Mouse (Mus musculus) CH12.LX (cell line): ENCODE measurements around the gene Eps8l3. TPM values are rescaled to one million over a fixed set of nuclear protein-coding genes. Genes with fewer than 3 reads are reported as not detected.

Experiments used
- DNase-seq: peaks from one replicate; pipeline ENCODE4 v3.0.0-alpha.2; 2013; ENCODE audit errors: extremely low read depth
- H3K27ac ChIP-seq: 2 replicates; pipeline ENCODE4 v1.5.1; 2012; ENCODE audit warnings: low read depth, mild to moderate bottlenecking, control low read depth, moderate library complexity; ENCODE audit not compliant: insufficient read depth
- H3K27me3 ChIP-seq: replicated peaks from 2 replicates; pipeline ENCODE3; 2012; ENCODE audit warnings: inconsistent platforms
- H3K36me3 ChIP-seq, 2 experiments: replicated peaks in 1 of 2; 2 replicates each; pipeline versions ENCODE3 to v1.6.1; 2012; ENCODE audit warnings: inconsistent platforms in 1 of 2, low read length in 1 of 2, mild to moderate bottlenecking in 1 of 2, mixed read lengths in 1 of 2, moderate library complexity in 1 of 2; ENCODE audit not compliant: control insufficient read depth in 1 of 2, insufficient read depth in 1 of 2
- H3K4me1 ChIP-seq, 2 experiments: 2 replicates each; pipeline ENCODE4 v1.6.1; 2012; ENCODE audit warnings: inconsistent platforms in 1 of 2, moderate library complexity in 1 of 2; ENCODE audit not compliant: insufficient read depth in 2 of 2, control insufficient read depth in 1 of 2
- H3K4me2 ChIP-seq: 2 replicates; pipeline ENCODE4 v1.6.1; 2012; ENCODE audit warnings: low read depth, mild to moderate bottlenecking, control low read depth; ENCODE audit not compliant: poor library complexity, insufficient read depth, severe bottlenecking
- H3K4me3 ChIP-seq, 3 experiments: fragments of 150-350 bp in 1 of 3; sonication (generic) in 1 of 3; replicated peaks in 1 of 3; 2 replicates each; pipeline versions ENCODE3 to v1.5.1; 2011 to 2012; ENCODE audit warnings: low read depth in 2 of 3, low read length in 2 of 3, mild to moderate bottlenecking in 2 of 3, moderate library complexity in 2 of 3, control low read depth in 1 of 3, improper control_type of control experiment in 1 of 3, inconsistent platforms in 1 of 3, mixed read lengths in 1 of 3; ENCODE audit not compliant: poor library complexity in 1 of 3
- H3K79me2 ChIP-seq: replicated peaks from 2 replicates; pipeline ENCODE4 v1.6.1; 2012; ENCODE audit warnings: mild to moderate bottlenecking, moderate library complexity; ENCODE audit not compliant: control insufficient read depth, poor library complexity, insufficient read depth, severe bottlenecking; ENCODE audit errors: extremely low read depth
- H3K9ac ChIP-seq: 2 replicates; pipeline ENCODE4 v1.6.1; 2012; ENCODE audit warnings: low read depth, mild to moderate bottlenecking, control low read depth, moderate library complexity; ENCODE audit not compliant: insufficient read depth
- H3K9me3 ChIP-seq: replicated peaks from 2 replicates; pipeline ENCODE3; 2012; ENCODE audit warnings: low read length, inconsistent platforms, mixed read lengths
- BHLHE40 ChIP-seq: IDR thresholded peaks from 2 replicates; pipeline ENCODE4 v1.6.1; 2011; ENCODE audit warnings: mild to moderate bottlenecking, low read depth, low read length, improper control_type of control experiment
- CHD1 ChIP-seq: IDR thresholded peaks from 2 replicates; pipeline ENCODE4 v1.6.1; 2012; ENCODE audit warnings: low read depth, low read length, improper control_type of control experiment, inconsistent platforms
- CTCF ChIP-seq, 2 experiments: IDR thresholded peaks in 1 of 2; conservative IDR thresholded peaks in 1 of 2; 2 replicates each; pipeline ENCODE4 v1.5.1; 2011 to 2012; ENCODE audit warnings: low read depth in 2 of 2, low read length in 2 of 2, improper control_type of control experiment in 1 of 2, inconsistent platforms in 1 of 2, mild to moderate bottlenecking in 1 of 2, moderate library complexity in 1 of 2
- E2F4 ChIP-seq: IDR thresholded peaks from 2 replicates; pipeline ENCODE4 v1.6.1; 2011; ENCODE audit warnings: low read depth, low read length, improper control_type of control experiment; ENCODE audit not compliant: insufficient replicate concordance
- ELF1 ChIP-seq: IDR thresholded peaks from 2 replicates; pipeline ENCODE4 v1.6.1; 2014; ENCODE audit warnings: low read depth, mild to moderate bottlenecking, inconsistent platforms, low read length, improper control_type of control experiment
- EP300 ChIP-seq: IDR thresholded peaks from 2 replicates; pipeline ENCODE4 v1.6.1; 2011; ENCODE audit warnings: low read length, improper control_type of control experiment
- HCFC1 ChIP-seq: IDR thresholded peaks from 2 replicates; pipeline ENCODE4 v1.6.1; 2012; ENCODE audit warnings: low read depth, mild to moderate bottlenecking, inconsistent platforms, low read length, improper control_type of control experiment
- JUND ChIP-seq: conservative IDR thresholded peaks from 2 replicates; pipeline ENCODE4 v1.6.1; 2011; ENCODE audit warnings: low read depth, low read length, improper control_type of control experiment
- MAFK ChIP-seq: IDR thresholded peaks from 2 replicates; pipeline ENCODE4 v1.6.1; 2011; ENCODE audit warnings: low read length, improper control_type of control experiment; ENCODE audit not compliant: insufficient replicate concordance
- MAX ChIP-seq: IDR thresholded peaks from 2 replicates; pipeline ENCODE4 v1.6.1; 2011; ENCODE audit warnings: low read length, improper control_type of control experiment
- MAZ ChIP-seq: IDR thresholded peaks from 2 replicates; pipeline ENCODE4 v1.6.1; 2012; ENCODE audit warnings: low read depth, mild to moderate bottlenecking, inconsistent platforms, low read length, improper control_type of control experiment, moderate library complexity
- MYC ChIP-seq: IDR thresholded peaks from 2 replicates; pipeline ENCODE4 v1.6.1; 2011; ENCODE audit warnings: low read depth, mild to moderate bottlenecking, improper control_type of control experiment, low read length
- NELFE ChIP-seq: IDR thresholded peaks from 2 replicates; pipeline ENCODE4 v1.6.1; 2011; ENCODE audit warnings: low read depth, low read length, improper control_type of control experiment
- POLR2A ChIP-seq: IDR thresholded peaks from 2 replicates; pipeline ENCODE4 v1.6.1; 2011; ENCODE audit warnings: low read depth, mild to moderate bottlenecking, improper control_type of control experiment, low read length
- POLR2AphosphoS2 ChIP-seq: IDR thresholded peaks from 2 replicates; pipeline ENCODE4 v1.6.1; 2011; ENCODE audit warnings: low read depth, low read length, improper control_type of control experiment
- RAD21 ChIP-seq: IDR thresholded peaks from 2 replicates; pipeline ENCODE4 v1.6.1; 2011; ENCODE audit warnings: low read depth, mild to moderate bottlenecking, low read length, improper control_type of control experiment, moderate library complexity
- RCOR1 ChIP-seq: conservative IDR thresholded peaks from 2 replicates; pipeline ENCODE4 v1.6.1; 2012; ENCODE audit warnings: low read depth, mild to moderate bottlenecking, inconsistent platforms, low read length, improper control_type of control experiment
- SMC3 ChIP-seq: IDR thresholded peaks from 2 replicates; pipeline ENCODE4 v1.6.1; 2011; ENCODE audit warnings: low read depth, low read length, improper control_type of control experiment
- TBP ChIP-seq: conservative IDR thresholded peaks from 2 replicates; pipeline ENCODE4 v1.6.1; 2011; ENCODE audit warnings: low read depth, low read length, improper control_type of control experiment
- USF2 ChIP-seq: conservative IDR thresholded peaks from 2 replicates; pipeline ENCODE4 v1.6.1; 2011; ENCODE audit warnings: low read depth, low read length, improper control_type of control experiment
- ZC3H11A ChIP-seq: IDR thresholded peaks from 2 replicates; pipeline ENCODE4 v1.6.1; 2012; ENCODE audit warnings: low read depth, mild to moderate bottlenecking, inconsistent platforms, low read length, improper control_type of control experiment
- ZKSCAN1 ChIP-seq: IDR thresholded peaks from 2 replicates; pipeline ENCODE4 v1.6.1; 2012; ENCODE audit warnings: low read depth, inconsistent platforms, low read length, improper control_type of control experiment, borderline replicate concordance
- ZMIZ1 ChIP-seq: IDR thresholded peaks from 2 replicates; pipeline ENCODE4 v1.6.1; 2012; ENCODE audit warnings: low read depth, mild to moderate bottlenecking, inconsistent platforms, low read length, improper control_type of control experiment
- dilution Hi-C: fragments of 300-500 bp; cut with MboI; formaldehyde crosslinking; loops from 2 replicates; pipeline ENCODE4 v1.14.3; 2020; ENCODE audit warnings: low sequenced_read_pairs; ENCODE audit not compliant: extremely low pct_unique_long_range_greater_than_20kb, extremely low pct_ligation_motif_present
- in situ Hi-C: fragments of 300-500 bp; cut with MboI; formaldehyde crosslinking; loops from 3 replicates; pipeline ENCODE4 v1.14.3; 2019; ENCODE audit warnings: low sequenced_read_pairs, low pct_ligation_motif_present, low pct_unique_long_range_greater_than_20kb, mixed read lengths
- polyA plus RNA-seq: library from polyadenylated mRNA; unstranded; fragments of >175 nt; gene quantifications from 2 replicates; pipeline ENCODE4 v1.2.1, GENCODE M21; 2012; ENCODE audit warnings: low read depth; ENCODE audit not compliant: insufficient read length
- total RNA-seq, 2 experiments: library from RNA; depleted of rRNA; stranded (reverse); fragments of 300-350 nt in 1 of 2; fragments of >200 nt in 1 of 2; gene quantifications; 2 replicates each; pipeline ENCODE4 v1.2.3; 2012 to 2014

Gene Eps8l3
- total and polyA plus RNA-seq, 3 experiments = not detected

GRCm38 (mm10) chr3:107863471-107863870 is 13.6 kb upstream of the Eps8l3 start:
- peaks cover 0 to 27% of the 10 kb centered on the region in 2 experiments; a peak in 2 of 4 replicates for H3K4me1 ChIP-seq
- no peaks in the 10 kb centered on the region for H3K79me2 ChIP-seq
- no peak overlapping the region for H3K9ac ChIP-seq
- no peak for TF ChIP-seq HCFC1
- no peak for TF ChIP-seq MAFK
- TF ChIP-seq E2F4 = no peak
- no peak for TF ChIP-seq CTCF (conservative IDR thresholded peaks at IDR 0.05 in 1 of 2, IDR thresholded peaks at IDR 0.05 in 1 of 2; ENCODE audit: low read depth in 2 of 2, low read length in 2 of 2)
- TF ChIP-seq MAZ = no peak
- no peak for TF ChIP-seq RAD21
- no peak for TF ChIP-seq CHD1
- TF ChIP-seq POLR2A = no peak
- no peak for TF ChIP-seq MYC
- no peak for TF ChIP-seq SMC3
- TF ChIP-seq ZKSCAN1 = no peak
- TF ChIP-seq ZMIZ1 = no peak
- no peak for TF ChIP-seq EP300
- TF ChIP-seq BHLHE40 = no peak
- no peak for TF ChIP-seq RCOR1
- TF ChIP-seq, all 38 proteins: peak for 0
- in situ Hi-C loops (loop anchor here (5.0 to 10.0 kb wide), 3 partner anchors 51 to 299 kb away; partner anchors contain the start of gene Ahcyl1), dilution Hi-C loops (no loop called here)
- H3K9me3 ChIP-seq = no peaks in the 10 kb centered on the region
- H3K4me2 ChIP-seq = no peak overlapping the region
- no peak overlapping the region for H3K4me3 ChIP-seq
- H3K36me3 ChIP-seq = no peaks in the 10 kb centered on the region
- no peak for DNase-seq
- H3K27ac ChIP-seq = no peak overlapping the region
- H3K27me3 ChIP-seq = peaks cover 1% of the 10 kb centered on the region

- dilution Hi-C loops = no loop called here
- peak; percentile 81 to 98 for TF ChIP-seq CTCF (conservative IDR thresholded peaks at IDR 0.05 in 1 of 2, IDR thresholded peaks at IDR 0.05 in 1 of 2; ENCODE audit: low read depth in 2 of 2, low read length in 2 of 2)
- no peak for TF ChIP-seq MAX
- no peak for TF ChIP-seq RCOR1
- TF ChIP-seq USF2 = no peak
- no peak for TF ChIP-seq E2F4
- TF ChIP-seq ELF1 = no peak
- TF ChIP-seq ZC3H11A = peak; percentile 93
- no peak for TF ChIP-seq POLR2A
- TF ChIP-seq TBP = no peak
- TF ChIP-seq POLR2AphosphoS2 = no peak
- TF ChIP-seq JUND = no peak
- peak; percentile 99 for TF ChIP-seq SMC3
- peak; percentile 97 for TF ChIP-seq RAD21
- TF ChIP-seq NELFE = peak; percentile 20; the same call in 1 of the 2 replicates
- no peak for TF ChIP-seq HCFC1
- H3K9me3 ChIP-seq = no peaks in the 10 kb centered on the region
- no peak overlapping the region for H3K9ac ChIP-seq
- no peak overlapping the region for H3K4me2 ChIP-seq
- H3K4me1 ChIP-seq = peaks cover 0 to 23% of the 10 kb centered on the region in 2 experiments; a peak in 2 of 4 replicates
- no peak overlapping the region for H3K4me3 ChIP-seq
- DNase-seq = peak; percentile 89
- H3K36me3 ChIP-seq = no peaks in the 10 kb centered on the region
- H3K27me3 ChIP-seq = peaks cover 1% of the 10 kb centered on the region
- H3K27ac ChIP-seq = no peak overlapping the region
- no peaks in the 10 kb centered on the region for H3K79me2 ChIP-seq
- in situ Hi-C loops = loop anchor here (5.0 to 10.0 kb wide), 3 partner anchors 51 to 299 kb away; partner anchors contain the start of gene Ahcyl1
Measured at GRCm38 (mm10) chr3:107863898-107864603, 13.0 kb upstream of the Eps8l3 start.
